Mouse (Mus musculus): ENCODE measurements at regions not wholly inside any gene's neighbourhood (a gene's known extent, or its start where the extent isn't known, plus 50 kb on each side); places are given as distances from the start of the nearest gene placed in this dataset.
"Not testable (repeated sequence)": the region's sequence is repeated elsewhere in the genome, so short reads cannot be mapped to it uniquely, and the experiment has no call there.

GRCm38 (mm10) chr6:31137351-31137750 is 178.5 kb upstream of the Klf14 start:
- TF ChIP-seq MYOG (IDR thresholded peaks at IDR 0.05; ENCODE audit: control insufficient read depth, extremely low read depth, insufficient read length) (no peak), MYOD1 (IDR thresholded peaks at IDR 0.05; ENCODE audit: control insufficient read depth, insufficient read length, low read depth) (no peak), FOSL1 (IDR thresholded peaks at IDR 0.05; ENCODE audit: insufficient read depth, low read length, poor library complexity, severe bottlenecking) (no peak), USF1 (IDR thresholded peaks at IDR 0.05; ENCODE audit: low read depth) (no peak), MAX (IDR thresholded peaks at IDR 0.05) (no peak)
- no peaks in the 10 kb centered on the region for H3K27me3 ChIP-seq (ENCODE audit: control insufficient read depth, insufficient read depth, insufficient read length)
- H3K79me2 ChIP-seq (ENCODE audit: control insufficient read depth, insufficient read depth) = no peaks in the 10 kb centered on the region

GRCm38 (mm10) chr6:31140000-31140399 is 181.1 kb upstream of the Klf14 start:
- Histone ChIP-seq H3ac (ENCODE audit: control insufficient read depth, insufficient read length, low read depth) (no peak overlapping the region), H3K36me3 (ENCODE audit: control insufficient read depth, insufficient read depth) (peaks cover 12% of the 10 kb centered on the region), H3K4me3 (ENCODE audit: insufficient read depth, poor library complexity, severe bottlenecking) (no peak overlapping the region), H3K79me3 (ENCODE audit: low read depth) (no peaks in the 10 kb centered on the region), H3K27me3 (ENCODE audit: control insufficient read depth, insufficient read depth, insufficient read length) (no peaks in the 10 kb centered on the region), H3K79me2 (ENCODE audit: control insufficient read depth, insufficient read depth) (no peaks in the 10 kb centered on the region)
- TF ChIP-seq MYOD1 (IDR thresholded peaks at IDR 0.05; ENCODE audit: control insufficient read depth, insufficient read length, low read depth) = no peak
- TF ChIP-seq USF1 (IDR thresholded peaks at IDR 0.05; ENCODE audit: low read depth) = no peak
- no peak for TF ChIP-seq CEBPB (IDR thresholded peaks at IDR 0.05; ENCODE audit: low read depth)
- no peak for TF ChIP-seq MYOG (IDR thresholded peaks at IDR 0.05; ENCODE audit: control insufficient read depth, extremely low read depth, insufficient read length)
- no peak for TF ChIP-seq MAX (IDR thresholded peaks at IDR 0.05)
- TF ChIP-seq CTCF (IDR thresholded peaks at IDR 0.05; ENCODE audit: control insufficient read depth, insufficient read depth, insufficient read length) = no peak
- no peak for TF ChIP-seq FOSL1 (IDR thresholded peaks at IDR 0.05; ENCODE audit: insufficient read depth, low read length, poor library complexity, severe bottlenecking)

More at GRCm38 (mm10) chr6:31137351-31137750, 178.5 kb upstream of the Klf14 start:
- Histone ChIP-seq H3K36me3 (ENCODE audit: control insufficient read depth, insufficient read depth) (peaks cover 18% of the 10 kb centered on the region), H3K4me3 (ENCODE audit: insufficient read depth, poor library complexity, severe bottlenecking) (no peak overlapping the region), H3K79me3 (ENCODE audit: low read depth) (peaks cover 10% of the 10 kb centered on the region), H3ac (ENCODE audit: control insufficient read depth, insufficient read length, low read depth) (no peak overlapping the region)

GRCm38 (mm10) chr6:31140593-31140992 is 181.7 kb upstream of the Klf14 start:
- Histone ChIP-seq H3K27me3 (ENCODE audit: control insufficient read depth, insufficient read depth, insufficient read length) (no peaks in the 10 kb centered on the region), H3K79me2 (ENCODE audit: control insufficient read depth, insufficient read depth) (no peaks in the 10 kb centered on the region), H3ac (ENCODE audit: control insufficient read depth, insufficient read length, low read depth) (no peak overlapping the region), H3K36me3 (ENCODE audit: control insufficient read depth, insufficient read depth) (peaks cover 11% of the 10 kb centered on the region), H3K4me3 (ENCODE audit: insufficient read depth, poor library complexity, severe bottlenecking) (no peak overlapping the region), H3K79me3 (ENCODE audit: low read depth) (no peaks in the 10 kb centered on the region)
- no peak for TF ChIP-seq MYOG (IDR thresholded peaks at IDR 0.05; ENCODE audit: control insufficient read depth, extremely low read depth, insufficient read length)
- no peak for TF ChIP-seq USF1 (IDR thresholded peaks at IDR 0.05; ENCODE audit: low read depth)
- no peak for TF ChIP-seq CTCF (IDR thresholded peaks at IDR 0.05; ENCODE audit: control insufficient read depth, insufficient read depth, insufficient read length)
- no peak for TF ChIP-seq CEBPB (IDR thresholded peaks at IDR 0.05; ENCODE audit: low read depth)
- TF ChIP-seq FOSL1 (IDR thresholded peaks at IDR 0.05; ENCODE audit: insufficient read depth, low read length, poor library complexity, severe bottlenecking) = no peak
- no peak for TF ChIP-seq MAX (IDR thresholded peaks at IDR 0.05)
- TF ChIP-seq MYOD1 (IDR thresholded peaks at IDR 0.05; ENCODE audit: control insufficient read depth, insufficient read length, low read depth) = no peak

GRCm38 (mm10) chr6:31141486-31141885 is 182.6 kb upstream of the Klf14 start:
- H3K79me2 ChIP-seq (ENCODE audit: control insufficient read depth, insufficient read depth) = no peaks in the 10 kb centered on the region
- peaks cover 15% of the 10 kb centered on the region for H3K36me3 ChIP-seq (ENCODE audit: control insufficient read depth, insufficient read depth)
- no peaks in the 10 kb centered on the region for H3K79me3 ChIP-seq (ENCODE audit: low read depth)
- no peak overlapping the region for H3ac ChIP-seq (ENCODE audit: control insufficient read depth, insufficient read length, low read depth)
- H3K4me3 ChIP-seq (ENCODE audit: insufficient read depth, poor library complexity, severe bottlenecking) = no peak overlapping the region
- no peak for TF ChIP-seq MAX (IDR thresholded peaks at IDR 0.05)
- TF ChIP-seq USF1 (IDR thresholded peaks at IDR 0.05; ENCODE audit: low read depth) = no peak
- TF ChIP-seq MYOD1 (IDR thresholded peaks at IDR 0.05; ENCODE audit: control insufficient read depth, insufficient read length, low read depth) = no peak
- no peak for TF ChIP-seq MYOG (IDR thresholded peaks at IDR 0.05; ENCODE audit: control insufficient read depth, extremely low read depth, insufficient read length)
- TF ChIP-seq CEBPB (IDR thresholded peaks at IDR 0.05; ENCODE audit: low read depth) = no peak
- TF ChIP-seq CTCF (IDR thresholded peaks at IDR 0.05; ENCODE audit: control insufficient read depth, insufficient read depth, insufficient read length) = no peak
- no peak for TF ChIP-seq FOSL1 (IDR thresholded peaks at IDR 0.05; ENCODE audit: insufficient read depth, low read length, poor library complexity, severe bottlenecking)
- no peaks in the 10 kb centered on the region for H3K27me3 ChIP-seq (ENCODE audit: control insufficient read depth, insufficient read depth, insufficient read length)

- not testable (repeated sequence) for H3K4me3 ChIP-seq (ENCODE audit: insufficient read depth, poor library complexity, severe bottlenecking); H3ac ChIP-seq (ENCODE audit: control insufficient read depth, insufficient read length, low read depth); H3K27me3 ChIP-seq (ENCODE audit: control insufficient read depth, insufficient read depth, insufficient read length); H3K79me3 ChIP-seq (ENCODE audit: low read depth); H3K79me2 ChIP-seq (ENCODE audit: control insufficient read depth, insufficient read depth)
- peaks cover 17% of the 10 kb centered on the region for H3K36me3 ChIP-seq (ENCODE audit: control insufficient read depth, insufficient read depth)
Measured at GRCm38 (mm10) chr6:31142479-31143007, 183.7 kb upstream of the Klf14 start.

- H3K27me3 ChIP-seq (ENCODE audit: control insufficient read depth, insufficient read depth, insufficient read length) = no peaks in the 10 kb centered on the region
- no peak overlapping the region for H3K4me3 ChIP-seq (ENCODE audit: insufficient read depth, poor library complexity, severe bottlenecking)
- TF ChIP-seq MYOD1 (IDR thresholded peaks at IDR 0.05; ENCODE audit: control insufficient read depth, insufficient read length, low read depth) (no peak), FOSL1 (IDR thresholded peaks at IDR 0.05; ENCODE audit: insufficient read depth, low read length, poor library complexity, severe bottlenecking) (no peak), USF1 (IDR thresholded peaks at IDR 0.05; ENCODE audit: low read depth) (no peak), CEBPB (IDR thresholded peaks at IDR 0.05; ENCODE audit: low read depth) (no peak), CTCF (IDR thresholded peaks at IDR 0.05; ENCODE audit: control insufficient read depth, insufficient read depth, insufficient read length) (no peak), MYOG (IDR thresholded peaks at IDR 0.05; ENCODE audit: control insufficient read depth, extremely low read depth, insufficient read length) (no peak), MAX (IDR thresholded peaks at IDR 0.05) (no peak)
- peaks cover 8% of the 10 kb centered on the region for H3K36me3 ChIP-seq (ENCODE audit: control insufficient read depth, insufficient read depth)
- peaks cover 10% of the 10 kb centered on the region for H3K79me2 ChIP-seq (ENCODE audit: control insufficient read depth, insufficient read depth)
- peaks cover 1% of the 10 kb centered on the region for H3K79me3 ChIP-seq (ENCODE audit: low read depth)
- H3ac ChIP-seq (ENCODE audit: control insufficient read depth, insufficient read length, low read depth) = no peak overlapping the region
Measured at GRCm38 (mm10) chr6:31145687-31146086, 186.8 kb upstream of the Klf14 start.

Measured in C2C12 (cell line).